Mouse (Mus musculus) heart, adult 8-10 months (tissue): ENCODE data around the gene Mapt. TPM values are rescaled to one million over a fixed set of nuclear protein-coding genes. Genes with fewer than 3 reads are reported as not detected.

Source experiments
- DNase-seq: peaks from one replicate; pipeline ENCODE4 v3.0.0; 2022; ENCODE audit warnings: low spot score
- total RNA-seq, 4 experiments: library from RNA; stranded (reverse); gene quantifications; 2 replicates each; pipeline ENCODE4 v1.2.4; 2022

The Mapt gene
- total RNA-seq, 4 experiments from 2014 or later = 85.8 to 115 (median 96.0) TPM

DNA sequence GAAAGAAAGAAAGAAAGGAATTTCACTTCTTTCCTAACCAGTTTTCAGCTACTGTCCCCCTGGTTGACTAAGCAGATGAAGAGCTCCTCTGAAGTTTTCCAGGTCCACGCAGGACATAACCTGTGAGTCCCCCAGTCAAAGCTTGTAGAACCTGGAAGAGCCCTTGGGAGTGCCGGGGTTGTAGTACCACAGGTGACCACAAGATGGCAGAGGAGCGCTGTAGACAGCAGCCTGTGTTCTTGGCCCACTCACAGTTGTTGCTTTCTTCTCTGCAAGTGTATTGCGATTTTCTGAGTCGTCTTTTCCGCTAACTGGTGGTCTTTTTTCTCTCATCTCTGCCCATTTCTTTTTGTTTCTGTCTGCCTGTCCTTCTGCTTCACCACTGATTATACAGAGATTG is 84.5 kb downstream of the Mapt start:
- peak; percentile 76 for DNase-seq

DNA sequence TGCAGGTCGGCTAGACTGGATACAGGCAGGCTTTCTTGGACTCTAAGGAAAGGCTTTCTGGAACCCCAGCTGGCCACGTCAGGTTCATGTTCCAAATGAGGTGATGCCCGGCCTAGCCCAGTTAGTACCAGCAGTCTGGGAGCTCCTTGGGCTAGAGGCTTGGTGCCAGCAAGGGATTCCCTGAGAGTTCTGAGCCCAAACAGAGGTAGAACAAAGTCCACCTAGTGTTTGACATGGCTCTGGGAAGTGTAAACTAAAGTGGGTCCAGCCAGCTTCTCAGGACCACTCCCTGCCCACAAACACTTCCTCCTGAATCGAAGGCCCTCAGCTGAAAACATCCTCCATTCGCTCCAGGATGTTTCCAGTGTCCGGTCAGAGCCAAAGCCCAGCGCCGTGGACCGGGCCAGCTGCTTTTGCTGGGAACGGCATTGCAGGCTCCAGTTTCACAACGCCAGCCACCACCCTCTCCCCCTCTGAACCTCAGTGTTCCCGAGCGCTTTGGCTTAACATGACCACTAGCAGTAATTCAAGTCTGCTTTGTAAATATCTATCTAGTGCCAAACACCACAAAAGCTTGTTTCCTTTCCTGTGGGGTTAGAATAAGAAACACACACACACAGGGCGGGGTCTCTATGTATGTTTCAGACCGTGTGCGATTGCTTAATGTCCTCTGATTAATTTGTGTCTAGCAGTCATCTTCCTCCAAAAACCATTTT is 85.7 kb downstream of the Mapt start:
- DNase-seq = peak; percentile 33

DNA sequence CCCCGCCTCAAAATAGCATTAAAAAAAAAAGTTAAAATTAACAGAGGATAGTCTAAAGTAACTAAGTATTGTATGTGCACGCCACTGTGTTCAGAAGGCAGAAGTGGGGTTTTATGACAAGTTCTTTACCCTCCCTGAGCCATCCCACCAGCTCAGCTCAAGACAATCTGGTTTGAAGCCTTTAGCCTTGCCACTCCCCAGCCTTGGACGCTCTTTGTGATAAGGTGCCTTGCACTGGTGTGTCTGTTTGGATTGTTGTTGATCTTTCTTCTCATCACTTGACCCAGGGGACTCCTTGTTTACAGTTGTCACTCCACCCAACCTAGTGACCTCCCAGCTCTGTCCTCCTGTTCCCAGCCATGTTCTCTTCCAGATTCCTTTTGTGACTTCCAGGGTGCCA is 86.4 kb downstream of the Mapt start:
- no peak for DNase-seq

DNA sequence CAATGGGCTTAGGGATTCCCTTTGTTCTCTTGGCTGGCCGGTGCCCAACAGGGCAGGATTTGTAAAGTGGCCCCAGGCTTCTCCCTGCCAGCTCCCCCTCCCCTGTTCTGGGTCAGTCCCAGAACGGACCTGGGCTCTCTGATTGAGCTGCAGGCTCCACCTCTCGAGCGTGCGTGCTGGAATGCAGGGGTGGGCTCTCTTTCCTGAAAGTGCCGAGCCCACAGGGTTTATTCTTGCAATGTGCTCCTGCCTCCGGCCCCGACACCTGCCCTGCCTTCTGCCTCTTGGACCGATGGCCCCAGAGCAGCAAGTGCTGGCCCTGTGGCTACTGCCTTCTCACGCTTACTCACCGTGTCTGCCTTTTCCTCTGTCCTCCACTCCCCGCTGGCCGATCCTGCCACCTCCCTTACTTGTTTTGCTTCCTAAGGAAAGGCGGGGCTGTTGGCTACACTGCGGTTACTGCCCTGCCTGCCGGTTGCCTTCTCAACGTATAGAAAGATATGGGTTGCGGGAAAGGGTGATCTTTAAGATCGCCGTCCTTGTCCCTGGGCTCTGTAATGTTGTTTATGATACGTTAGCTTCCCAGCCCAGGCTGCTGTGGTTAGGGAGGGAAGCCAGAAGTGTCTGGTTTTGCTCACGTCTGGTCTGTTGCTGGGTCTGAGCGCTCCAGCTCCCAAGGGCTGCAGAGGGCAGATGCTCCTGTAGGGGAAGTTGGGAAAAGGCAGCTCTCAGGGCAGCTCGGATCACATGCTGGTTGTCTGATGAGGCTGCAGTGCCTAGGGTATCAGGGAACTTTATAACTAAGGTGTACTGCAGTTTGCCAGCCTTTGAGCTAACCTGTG is 88.0 kb downstream of the Mapt start:
- peak; percentile 25 for DNase-seq

DNA sequence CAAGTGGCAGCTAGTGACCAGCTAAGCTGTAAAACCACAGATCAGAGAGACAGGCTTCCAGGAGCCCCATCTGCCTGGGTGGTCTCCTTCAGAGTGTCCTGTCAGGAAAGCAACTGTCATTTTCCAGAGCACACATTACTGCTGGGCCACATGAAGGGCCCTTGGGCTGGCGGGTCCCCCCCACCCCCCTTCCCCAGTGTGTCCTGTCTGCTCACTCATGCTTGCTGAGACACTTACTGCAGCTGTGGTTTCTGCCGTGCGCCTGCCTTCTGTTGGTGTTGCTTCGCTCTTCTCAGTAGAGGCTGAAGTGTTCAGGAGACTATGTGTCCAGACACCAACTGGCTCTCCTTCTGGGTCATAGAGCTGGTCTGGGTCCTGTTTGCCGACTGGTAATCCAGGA is 89.3 kb downstream of the Mapt start:
- no peak for DNase-seq

DNA sequence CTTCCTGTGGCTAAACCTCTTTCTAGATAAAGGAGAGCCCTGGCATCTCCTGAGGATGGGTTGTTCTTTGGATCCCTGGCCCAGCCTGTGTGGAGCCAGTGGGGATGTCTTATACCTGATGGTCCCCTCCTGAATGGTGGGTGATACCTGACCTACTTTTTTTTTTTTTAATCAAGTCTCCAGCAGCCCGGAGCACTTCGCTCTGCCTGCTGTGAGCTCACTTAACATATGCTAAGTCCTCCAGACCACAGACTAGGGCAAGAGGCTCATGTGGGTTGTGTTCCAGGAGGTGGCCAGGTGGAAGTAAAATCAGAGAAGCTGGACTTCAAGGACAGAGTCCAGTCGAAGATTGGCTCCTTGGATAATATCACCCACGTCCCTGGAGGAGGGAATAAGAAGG is 91.0 kb downstream of the Mapt start:
- no peak for DNase-seq

DNA sequence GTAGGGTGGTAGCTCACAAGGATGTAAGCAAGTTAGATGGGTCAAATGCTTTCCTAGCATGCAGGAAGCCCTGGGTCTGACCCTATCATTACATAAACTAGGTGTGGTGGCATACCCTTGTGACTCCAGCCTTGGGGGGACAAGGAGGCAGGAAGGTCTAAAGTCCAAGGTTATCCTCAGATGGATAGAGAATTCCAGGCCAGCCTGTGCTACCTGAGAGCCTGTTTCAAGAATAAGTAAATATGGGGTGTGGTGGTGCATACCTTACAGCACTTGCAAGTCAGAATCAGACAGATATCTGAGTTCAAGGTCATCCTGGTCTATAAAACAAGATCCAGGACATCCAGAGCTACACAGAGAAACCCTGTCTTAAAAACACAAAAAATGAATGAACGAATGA is 96.3 kb downstream of the Mapt start:
- DNase-seq = no peak

DNA sequence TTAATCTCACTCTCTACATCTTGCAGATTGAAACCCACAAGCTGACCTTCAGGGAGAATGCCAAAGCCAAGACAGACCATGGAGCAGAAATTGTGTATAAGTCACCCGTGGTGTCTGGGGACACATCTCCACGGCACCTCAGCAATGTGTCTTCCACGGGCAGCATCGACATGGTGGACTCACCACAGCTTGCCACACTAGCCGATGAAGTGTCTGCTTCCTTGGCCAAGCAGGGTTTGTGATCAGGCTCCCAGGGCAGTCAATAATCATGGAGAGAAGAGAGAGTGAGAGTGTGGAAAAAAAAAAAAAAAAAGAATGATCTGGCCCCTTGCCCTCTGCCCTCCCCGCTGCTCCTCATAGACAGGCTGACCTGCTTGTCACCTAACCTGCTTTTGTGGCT is 96.8 kb downstream of the Mapt start:
- DNase-seq = no peak

DNA sequence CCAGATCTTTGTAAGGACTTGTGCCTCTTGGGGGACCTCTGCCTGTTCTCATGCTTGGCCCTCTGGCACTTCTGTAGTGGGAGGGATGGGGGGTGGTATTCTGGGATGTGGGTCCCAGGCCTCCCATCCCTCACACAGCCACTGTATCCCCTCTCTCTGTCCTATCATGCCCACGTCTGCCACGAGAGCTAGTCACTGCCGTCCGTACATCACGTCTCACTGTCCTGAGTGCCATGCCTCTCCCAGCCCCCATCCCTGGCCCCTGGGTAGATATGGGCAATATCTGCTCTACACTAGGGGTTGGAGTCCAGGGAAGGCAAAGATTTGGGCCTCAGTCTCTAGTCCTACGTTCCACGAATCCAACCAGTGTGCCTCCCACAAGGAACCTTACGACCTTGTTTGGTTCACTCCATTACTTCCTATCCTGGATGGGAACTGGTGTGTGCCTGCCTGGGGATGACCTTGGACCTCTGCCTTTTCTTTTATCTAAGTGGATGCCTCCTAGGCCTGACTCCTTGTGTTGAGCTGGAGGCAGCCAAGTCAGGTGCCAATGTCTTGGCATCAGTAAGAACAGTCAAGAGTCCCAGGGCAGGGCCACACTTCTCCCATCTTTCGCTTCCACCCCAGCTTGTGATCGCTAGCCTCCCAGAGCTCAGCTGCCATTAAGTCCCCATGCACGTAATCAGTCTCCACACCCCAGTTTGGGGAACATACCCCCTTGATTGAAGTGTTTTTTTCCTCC is 98.2 kb downstream of the Mapt start:
- no peak for DNase-seq

DNA sequence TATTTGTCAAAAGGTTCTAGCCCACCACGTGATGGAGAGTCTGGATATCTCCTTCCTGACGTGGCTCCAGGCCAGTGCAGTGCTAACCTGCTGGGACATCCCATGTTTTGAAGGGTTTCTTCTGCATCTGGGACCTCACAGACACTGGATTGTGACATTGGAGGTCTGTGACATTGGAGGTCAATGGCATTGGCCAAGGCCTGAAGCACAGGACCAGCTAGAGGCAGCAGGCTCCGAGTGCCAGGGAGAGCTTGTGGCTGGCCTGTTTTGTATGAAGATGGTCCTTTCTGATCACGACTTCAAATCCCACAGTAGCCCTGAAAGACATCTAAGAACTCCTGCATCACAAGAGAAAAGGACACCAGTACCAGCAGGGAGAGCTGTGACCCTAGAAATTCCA is 99.0 kb downstream of the Mapt start:
- DNase-seq = no peak

DNA sequence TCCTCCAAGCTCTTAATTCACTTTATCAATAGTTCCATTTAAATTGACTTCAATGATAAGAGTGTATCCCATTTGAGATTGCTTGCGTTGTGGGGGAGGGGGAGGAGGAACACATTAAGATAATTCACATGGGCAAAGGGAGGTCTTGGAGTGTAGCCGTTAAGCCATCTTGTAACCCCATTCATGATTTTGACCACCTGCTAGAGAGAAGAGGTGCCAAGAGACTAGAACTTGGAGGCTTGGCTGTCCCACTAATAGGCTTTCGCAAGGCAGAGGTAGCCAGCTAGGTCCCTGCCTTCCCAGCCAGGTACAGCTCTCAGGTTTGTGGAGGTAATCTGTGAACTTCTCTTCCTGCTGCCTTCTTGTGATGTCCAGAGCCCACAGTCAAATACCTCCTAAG is 100.0 kb downstream of the Mapt start:
- no peak for DNase-seq

DNA sequence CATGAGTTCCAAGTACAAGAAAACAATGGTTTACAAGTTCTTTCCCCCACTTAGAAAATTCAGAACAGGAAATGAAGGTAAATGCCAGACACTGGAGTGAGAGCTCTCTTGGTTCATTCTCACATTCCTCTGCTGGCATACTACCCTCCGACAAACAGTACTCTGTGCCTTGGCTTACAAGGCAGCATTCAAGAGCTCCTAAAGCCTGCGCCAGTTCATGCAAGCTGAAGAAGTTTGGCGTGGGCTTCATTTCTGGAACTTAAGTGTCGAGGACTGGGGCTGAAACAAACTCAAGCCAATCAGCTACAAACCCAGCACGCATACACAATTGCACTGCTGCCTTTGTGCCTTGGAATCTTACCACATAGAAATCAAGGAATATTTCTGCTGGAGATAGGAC is 100.9 kb downstream of the Mapt start:
- DNase-seq = no peak

DNA sequence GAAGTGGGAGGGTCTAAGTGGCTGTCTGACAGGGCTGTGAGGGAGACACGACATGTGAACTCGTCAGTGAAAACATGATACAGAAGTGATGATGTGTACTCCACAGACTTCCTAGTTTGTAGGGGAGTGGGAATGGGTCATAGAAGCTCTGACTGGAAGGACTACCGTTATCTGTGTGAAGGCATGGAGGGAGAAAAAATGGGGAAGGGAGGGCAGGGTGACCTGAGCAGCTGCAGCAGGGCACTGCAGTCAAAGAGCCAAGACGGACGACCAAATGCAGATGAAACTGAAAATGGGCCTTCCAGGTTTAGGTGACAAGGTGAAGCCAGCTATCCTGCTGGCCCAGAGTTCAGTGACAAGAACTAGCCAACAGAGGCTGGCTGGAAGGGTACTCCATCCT is 102.9 kb downstream of the Mapt start:
- no peak for DNase-seq

DNA sequence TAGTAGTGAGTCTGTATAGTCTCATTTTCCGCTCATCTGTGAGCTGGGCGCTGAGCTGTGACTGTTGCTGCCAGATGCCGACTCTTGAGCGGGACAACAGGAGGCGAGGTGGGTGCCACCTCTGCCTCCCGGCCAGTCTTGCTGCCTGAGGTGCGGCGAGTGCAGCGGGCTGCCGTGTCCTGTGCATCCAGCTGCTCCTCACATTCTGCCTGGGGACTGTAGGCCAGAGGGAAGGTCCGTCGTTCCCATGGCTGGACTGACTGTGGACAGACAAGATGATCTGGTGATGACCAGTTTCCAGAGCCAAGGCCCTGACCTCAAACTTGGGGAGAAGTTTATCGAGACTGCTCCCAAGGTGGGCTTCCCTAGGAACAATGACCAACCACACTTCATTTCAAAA is 103.8 kb downstream of the Mapt start:
- DNase-seq = no peak

DNA sequence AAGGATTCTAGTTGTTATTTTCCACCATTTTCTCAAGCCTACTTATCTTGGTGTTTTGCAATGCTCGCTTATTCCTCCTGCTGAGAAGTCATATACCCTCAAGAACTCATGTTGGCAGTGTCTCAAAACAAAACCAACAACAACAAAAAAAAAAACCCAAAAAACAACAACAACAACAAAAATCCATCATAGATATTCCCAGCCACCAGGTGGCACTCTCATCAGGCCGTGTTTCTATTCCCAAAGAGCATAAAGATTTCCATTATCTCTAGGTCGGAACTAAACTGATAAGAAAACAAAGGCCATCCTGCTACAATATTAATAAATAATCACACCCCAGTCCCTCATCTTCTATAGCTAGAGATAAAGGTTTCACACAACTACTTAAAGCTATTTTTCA is 115.7 kb downstream of the Mapt start:
- peak; percentile 16 for DNase-seq

DNA sequence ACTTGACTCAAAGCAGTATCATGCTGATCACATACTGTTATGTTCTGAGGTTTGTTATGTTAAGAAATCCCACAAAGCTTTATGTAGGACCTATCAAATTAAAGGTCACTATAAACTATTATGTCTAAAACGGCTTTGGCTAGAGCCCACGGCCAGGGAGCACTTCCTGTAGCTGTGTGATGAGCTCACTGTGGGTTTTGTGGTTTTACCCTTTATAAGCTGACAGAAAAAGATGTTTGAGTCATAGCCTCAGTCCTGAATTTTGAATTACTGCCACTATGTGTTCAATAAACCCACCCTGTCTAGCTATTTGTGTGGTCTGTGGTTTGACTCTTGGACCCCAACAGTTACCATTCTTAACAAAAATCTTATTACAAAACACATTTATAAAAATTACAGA is 130.6 kb downstream of the Mapt start:
- no peak for DNase-seq

DNA sequence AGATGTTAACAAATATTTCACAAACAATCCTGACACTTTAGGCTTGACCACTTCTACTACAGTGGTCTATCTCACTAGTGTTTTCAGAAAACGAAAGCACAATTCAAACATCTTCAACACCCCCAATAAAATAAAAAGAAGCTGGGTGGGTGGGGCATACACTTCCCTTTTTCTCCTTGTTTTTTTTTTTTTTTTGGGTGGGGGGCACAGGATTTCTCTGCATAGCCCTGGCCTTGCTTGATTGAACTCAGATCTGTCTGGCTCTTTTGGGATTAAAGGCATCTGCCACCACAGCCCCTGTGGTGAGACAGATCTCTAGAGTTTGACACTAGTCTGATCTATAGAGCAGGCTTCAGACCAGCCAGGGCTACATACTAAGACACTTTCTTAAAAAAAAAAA is 131.5 kb downstream of the Mapt start:
- DNase-seq = no peak

DNA sequence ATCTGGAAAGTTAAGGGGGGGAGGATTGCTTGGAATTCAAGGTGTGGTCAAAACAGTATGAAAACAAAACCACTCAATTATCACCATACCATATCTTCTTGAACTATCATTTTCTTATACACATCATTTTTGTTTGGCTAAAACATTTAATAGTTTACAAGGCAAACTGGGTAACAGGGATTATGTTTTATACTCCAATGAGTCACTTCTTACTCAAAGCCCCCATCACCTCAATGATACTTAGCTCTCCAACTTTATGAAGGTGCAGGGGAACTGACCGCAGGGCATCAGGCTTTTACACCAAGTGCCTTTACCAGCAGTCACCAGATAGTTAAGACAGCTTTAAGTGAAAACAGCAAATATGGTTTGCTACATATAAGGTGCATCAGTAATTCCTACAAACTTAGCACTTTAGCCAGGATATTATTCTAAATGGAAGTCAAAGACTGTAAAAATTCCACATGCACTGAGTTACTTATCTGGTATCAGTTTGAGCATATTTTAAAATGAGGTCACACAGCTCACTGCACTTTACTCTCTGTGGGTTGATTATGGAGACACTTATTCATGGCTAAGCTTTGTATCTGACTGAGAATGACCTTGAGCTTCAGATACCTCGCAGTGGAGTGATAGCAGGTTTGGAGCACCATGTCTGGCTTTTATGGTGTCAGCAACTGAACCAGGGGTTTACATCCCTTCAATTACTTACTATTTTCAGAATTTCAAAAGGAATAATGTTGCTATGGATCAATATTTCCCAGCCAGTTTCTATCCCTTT is 132.8 kb downstream of the Mapt start:
- no peak for DNase-seq

DNA sequence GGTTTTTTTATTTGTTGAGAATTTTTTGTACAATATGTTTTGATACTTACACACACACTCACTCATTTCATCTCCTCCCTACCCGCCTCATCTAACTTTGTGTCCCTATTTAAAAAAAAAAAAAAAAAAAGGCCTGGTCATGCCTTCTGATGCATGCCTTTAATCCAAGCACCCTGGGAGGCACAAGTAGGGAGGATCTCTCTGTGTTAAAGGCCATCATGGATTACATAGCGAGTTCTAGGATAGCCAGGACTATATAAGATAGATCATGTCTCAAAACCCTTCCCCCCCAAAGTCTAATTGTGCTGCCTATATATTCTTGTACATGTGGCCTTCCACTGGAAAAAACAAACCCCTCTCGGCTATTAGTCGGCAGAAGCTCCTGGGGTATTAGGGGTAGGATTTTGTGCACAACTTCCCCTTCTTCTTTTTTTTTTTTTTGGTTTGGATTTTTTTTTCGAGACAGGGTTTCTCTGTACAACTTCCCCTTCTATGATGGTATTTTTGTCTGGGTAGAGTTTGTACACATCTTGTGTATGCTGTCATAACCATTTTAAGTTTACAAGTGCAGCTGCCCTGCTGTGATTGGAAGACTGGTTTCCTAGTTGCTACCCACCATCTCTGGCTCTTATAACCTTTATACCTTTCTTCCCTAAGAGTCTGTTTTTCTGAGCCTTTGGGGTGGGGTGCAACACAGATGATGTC is 136.4 kb downstream of the Mapt start:
- DNase-seq = no peak

DNA sequence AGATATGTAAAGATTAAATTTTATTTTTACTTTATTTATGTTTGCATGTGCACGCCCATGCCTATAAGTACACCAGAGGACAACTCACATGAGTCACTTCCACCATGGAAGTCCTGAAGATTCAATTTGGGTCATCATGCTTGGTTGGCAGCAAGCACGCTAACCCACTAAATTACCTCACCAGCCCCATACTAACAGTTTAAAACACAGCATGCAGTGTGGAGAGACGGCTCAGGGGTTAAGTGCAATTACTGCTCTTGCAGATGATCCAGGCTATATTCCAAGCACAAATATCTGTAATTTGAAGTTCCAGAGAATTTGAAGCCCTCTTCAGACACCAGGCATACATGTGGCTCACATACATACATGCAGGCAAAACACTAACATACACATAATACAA is 145.1 kb downstream of the Mapt start:
- DNase-seq = no peak

DNA sequence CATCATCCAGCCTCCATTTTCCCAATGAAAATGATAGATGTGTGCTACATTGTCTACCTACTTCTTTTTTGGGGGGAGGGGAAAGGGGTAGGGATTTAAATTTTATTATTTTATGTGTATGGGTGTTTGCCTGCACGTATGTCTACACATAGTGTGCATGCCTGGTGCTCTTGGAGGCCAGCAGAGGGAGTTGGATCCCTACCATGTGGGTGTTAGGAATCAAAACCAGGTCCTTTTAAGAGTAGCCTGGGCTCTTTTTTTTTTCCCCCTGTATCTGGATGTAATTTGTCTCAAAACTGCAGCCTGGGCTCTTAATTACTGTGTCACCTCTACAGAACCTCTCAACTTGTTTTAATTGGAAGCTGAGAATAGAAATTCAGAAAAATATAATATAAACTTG is 148.4 kb downstream of the Mapt start:
- DNase-seq = no peak
